Mouse (Mus musculus) megakaryocyte-erythroid progenitor cell, adult 5-6 weeks (primary cell): ENCODE data around the gene 1810024B03Rik. TPM values are rescaled to one million over a fixed set of nuclear protein-coding genes. Genes with fewer than 3 reads are reported as not detected.
A peak's percentile ranks its signal among the peaks of the same experiment; 100 is the strongest.
"Not testable (repeated sequence)": the region's sequence is repeated elsewhere in the genome, so short reads cannot be mapped to it uniquely, and the experiment has no call there.

Experiments used
- ATAC-seq: replicated peaks from 2 replicates; pipeline ENCODE4 v1.8.0; 2016; ENCODE audit warnings: mild to moderate bottlenecking, inconsistent platforms; ENCODE audit not compliant: severe bottlenecking, poor library complexity, low FRiP score, low TSS enrichment
- total RNA-seq, 2 experiments: library from RNA; stranded (forward) in 1 of 2; stranded (reverse) in 1 of 2; fragments of 200-1000, 215-1000 nt in 1 of 2; fragments of >200 nt in 1 of 2; fragmentation: Nextera tagmentation in 1 of 2; gene quantifications; 2 replicates each; pipeline ENCODE4 v1.2.3; 2014 to 2017

Gene 1810024B03Rik
- total RNA-seq (2014; fragmentation: Nextera tagmentation) (2.8 and 6.5 TPM in 2 replicates), total RNA-seq (2017) (1.6 and 2.6 TPM in 2 replicates)

GRCm38 (mm10) chr2:127207547-127208451 lies at the start of gene 1810024B03Rik, which contains the start of gene Snrnp200:
Gene 1810024B03Rik (minus strand): TSS chr2:127208280.
Gene Snrnp200 (plus strand): TSS chr2:127208386.
- peak; percentile 96 for ATAC-seq

GRCm38 (mm10) chr2:127255294-127255693 lies 47.2 kb upstream of the 1810024B03Rik start:
- ATAC-seq = no peak

DNA sequence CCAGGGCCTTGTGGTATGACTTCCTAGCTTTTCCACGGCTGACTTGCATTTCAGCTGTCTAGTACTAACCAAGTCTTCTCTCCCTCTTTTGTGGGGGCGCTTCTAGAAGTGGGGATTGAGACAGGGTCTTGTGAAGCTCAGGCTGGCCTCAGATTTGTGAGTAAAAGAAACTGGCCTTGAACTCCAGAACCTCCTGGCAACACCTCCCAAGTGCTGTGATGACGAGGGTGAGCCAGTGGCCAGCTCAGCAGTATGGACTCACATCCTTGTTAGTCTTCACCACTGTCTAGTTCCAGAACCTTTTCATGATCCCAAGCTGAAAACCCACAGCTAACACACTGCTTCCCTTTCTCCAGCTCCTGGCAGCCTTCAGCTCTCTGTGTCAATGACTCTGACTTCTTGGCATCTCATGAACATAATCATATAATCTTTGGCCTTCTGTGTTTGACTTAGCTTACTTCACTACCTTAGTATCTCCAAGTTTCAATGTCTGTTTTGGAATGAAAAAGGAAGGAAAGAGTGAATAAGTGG lies 46.6 kb upstream of the 1810024B03Rik start:
- no peak for ATAC-seq

GRCm38 (mm10) chr2:127252787-127253186 lies 44.7 kb upstream of the 1810024B03Rik start:
- ATAC-seq = no peak

- no peak for ATAC-seq
These were observed 43.9 kb upstream of the 1810024B03Rik start for GRCm38 (mm10) chr2:127251880-127252527.

DNA sequence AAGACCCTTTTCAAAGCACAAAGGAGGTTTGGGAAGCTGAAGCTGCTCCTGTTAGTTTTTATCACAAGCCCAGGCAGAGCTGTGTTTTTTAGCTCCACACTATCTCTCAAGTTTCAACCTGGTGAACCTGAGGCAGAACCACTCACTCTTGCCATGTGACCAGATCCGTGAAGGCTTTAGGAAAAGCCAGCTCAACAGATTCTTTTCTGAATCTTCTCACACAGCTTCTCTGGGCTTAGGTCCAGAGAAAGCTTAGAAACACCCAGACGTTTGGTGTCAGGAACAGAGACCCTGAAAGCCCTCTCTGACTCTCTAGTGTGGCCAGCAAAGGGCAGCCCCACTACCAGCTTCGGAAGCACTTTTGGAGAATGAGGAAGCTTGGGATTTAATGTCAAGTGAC lies 43.4 kb upstream of the 1810024B03Rik start:
- ATAC-seq = no peak

- 0 out of 2 replicates have a peak, but pooled peaks have one; percentile 5 for ATAC-seq
These were observed 42.4 kb upstream of the 1810024B03Rik start for GRCm38 (mm10) chr2:127250291-127251008.

DNA sequence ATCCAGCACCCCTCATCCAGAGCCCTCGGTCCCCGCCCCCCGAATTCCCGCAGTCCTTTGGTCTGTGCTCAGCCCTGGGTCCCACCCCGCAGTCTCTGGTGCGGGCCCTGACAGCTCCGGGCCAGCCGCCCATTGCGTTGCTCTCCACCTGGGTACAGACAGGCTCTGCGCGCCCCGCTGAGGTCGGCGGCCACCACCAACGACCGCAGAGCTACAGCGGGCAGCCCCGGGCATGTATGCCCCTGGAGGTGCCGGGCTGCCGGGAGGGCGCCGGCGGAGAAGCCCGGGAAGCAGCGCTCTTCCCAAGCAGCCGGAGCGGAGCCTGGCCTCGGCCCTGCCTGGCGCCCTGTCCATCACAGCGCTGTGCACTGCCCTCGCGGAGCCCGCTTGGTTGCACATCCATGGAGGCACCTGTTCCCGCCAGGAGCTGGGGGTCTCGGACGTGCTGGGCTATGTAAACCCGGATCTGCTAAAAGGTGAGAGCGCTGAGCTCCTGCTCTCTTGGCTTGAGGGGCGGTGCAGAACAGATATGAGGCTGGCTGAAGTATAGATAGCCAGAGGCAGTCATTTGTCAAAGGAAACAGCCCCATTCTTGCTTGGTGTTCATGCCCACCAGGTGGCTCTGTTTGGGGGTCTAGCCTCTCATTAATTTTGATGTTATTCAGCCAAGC lies 40.4 kb upstream of the 1810024B03Rik start:
- ATAC-seq = peak; percentile 41

DNA sequence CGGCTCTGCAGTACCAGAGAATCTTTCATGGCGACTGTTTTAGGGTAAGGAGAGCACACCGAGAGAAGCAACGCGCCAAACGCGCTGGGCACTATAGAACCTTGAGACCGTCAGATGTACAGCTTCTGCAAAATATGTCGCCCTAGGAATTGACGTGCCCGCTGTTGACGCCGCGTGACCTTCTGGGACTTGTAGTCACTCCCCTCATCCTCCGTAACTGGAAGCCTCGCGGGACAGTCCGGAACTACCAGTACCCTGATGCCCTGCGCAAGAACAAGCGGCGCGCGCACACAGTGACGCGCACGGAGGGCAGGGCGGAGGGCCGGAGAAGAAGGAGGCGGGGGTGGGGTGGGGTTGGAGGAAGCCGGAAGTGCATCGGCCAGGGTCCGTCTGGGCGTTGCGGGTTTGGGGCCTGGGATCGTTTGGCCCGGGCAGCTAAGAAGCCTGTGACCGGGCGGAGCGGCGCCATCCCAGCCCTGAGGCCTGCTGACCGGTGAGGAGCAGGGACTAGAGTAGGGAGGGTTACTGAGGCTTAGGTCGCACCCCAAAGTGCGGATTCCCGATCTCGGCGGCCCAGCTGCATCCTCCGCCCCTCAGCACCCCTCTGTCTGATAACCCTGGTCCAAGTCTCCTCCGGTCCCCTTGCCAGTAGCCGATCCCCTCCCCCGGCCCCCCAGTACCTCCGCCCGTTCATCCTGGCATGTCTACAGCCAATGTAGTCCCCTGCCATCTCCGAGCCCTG lies 39.7 kb upstream of the 1810024B03Rik start, which contains the start of the genes Ciao1 and Tmem127:
Ciao1 (minus strand) TSS at position 225 of the 742 bp plus-strand sequence.
Tmem127 (plus strand) TSS at position 317 of the 742 bp plus-strand sequence.
- peak; percentile 89 for ATAC-seq

GRCm38 (mm10) chr2:127240065-127240464 lies 32.0 kb upstream of the 1810024B03Rik start:
- ATAC-seq = no peak

- no peak for ATAC-seq
These were observed 30.0 kb upstream of the 1810024B03Rik start for GRCm38 (mm10) chr2:127237897-127238610.

- no peak for ATAC-seq
These were observed 17.2 kb upstream of the 1810024B03Rik start for GRCm38 (mm10) chr2:127225261-127225660.

DNA sequence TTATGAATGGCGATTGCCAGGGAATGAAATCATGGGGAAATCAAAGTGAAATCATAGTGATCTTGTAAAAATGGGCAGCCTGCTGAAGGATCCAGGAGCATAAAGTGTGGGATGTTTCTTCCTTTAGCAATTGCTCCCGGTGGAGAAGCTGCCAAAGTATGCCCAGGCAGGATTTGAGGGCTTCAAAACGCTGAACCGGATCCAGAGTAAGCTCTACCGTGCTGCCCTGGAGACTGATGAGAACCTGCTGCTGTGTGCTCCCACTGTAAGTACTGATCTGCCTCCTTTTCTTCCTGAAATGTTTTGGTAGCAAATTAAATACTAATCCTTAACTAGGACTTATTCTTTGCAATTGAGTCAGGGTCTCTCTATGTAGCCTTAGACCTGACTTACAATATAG lies 9.7 kb upstream of the 1810024B03Rik start:
- no peak for ATAC-seq

GRCm38 (mm10) chr2:127210701-127211100 lies 2.6 kb upstream of the 1810024B03Rik start:
- no peak for ATAC-seq

- ATAC-seq = no peak
These were observed 331 bp upstream of the 1810024B03Rik start for GRCm38 (mm10) chr2:127208452-127208769.

- ATAC-seq = no peak
These were observed 1.2 kb downstream of the 1810024B03Rik start for GRCm38 (mm10) chr2:127206916-127207315.

GRCm38 (mm10) chr2:127205936-127206335 lies 2.1 kb downstream of the 1810024B03Rik start:
- not testable (repeated sequence) for ATAC-seq

DNA sequence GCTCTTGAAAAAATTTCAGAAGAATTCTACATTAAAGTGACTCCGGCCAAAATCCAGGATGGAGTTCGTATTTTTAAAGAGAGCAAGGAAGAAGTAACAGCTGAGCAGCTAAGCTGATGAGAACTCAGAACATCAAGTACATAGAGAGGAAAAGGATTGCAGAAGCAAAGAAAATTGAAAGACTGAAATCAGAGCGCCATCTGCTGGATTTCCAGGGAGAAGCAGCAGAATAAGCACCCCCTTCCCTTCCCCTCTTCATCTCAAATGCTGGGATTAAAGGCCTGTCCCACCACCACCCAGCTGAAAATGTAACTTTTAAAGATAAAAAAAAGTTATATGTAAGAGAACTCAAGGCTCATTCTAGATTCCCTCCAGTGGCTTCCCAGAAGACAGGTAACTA lies 3.1 kb downstream of the 1810024B03Rik start:
- ATAC-seq = 0 out of 2 replicates have a peak, but pooled peaks have one; percentile 23
